Mouse (Mus musculus) cerebellum, adult 2 months (tissue): ENCODE results near the gene Iqsec1.

Experiments
- CTCF ChIP-seq: fragments of 200-500 bp; IDR thresholded peaks from 2 replicates; pipeline ENCODE4 v1.5.1; 2011; ENCODE audit warnings: low read depth, mild to moderate bottlenecking, control low read depth, low read length, moderate library complexity, borderline replicate concordance; ENCODE audit not compliant: insufficient read depth
- POLR2A ChIP-seq: fragments of 200-500 bp; IDR thresholded peaks from 2 replicates; pipeline ENCODE4 v1.6.1; 2011; ENCODE audit warnings: low read length, control low read depth, borderline replicate concordance; ENCODE audit not compliant: insufficient read depth

DNA sequence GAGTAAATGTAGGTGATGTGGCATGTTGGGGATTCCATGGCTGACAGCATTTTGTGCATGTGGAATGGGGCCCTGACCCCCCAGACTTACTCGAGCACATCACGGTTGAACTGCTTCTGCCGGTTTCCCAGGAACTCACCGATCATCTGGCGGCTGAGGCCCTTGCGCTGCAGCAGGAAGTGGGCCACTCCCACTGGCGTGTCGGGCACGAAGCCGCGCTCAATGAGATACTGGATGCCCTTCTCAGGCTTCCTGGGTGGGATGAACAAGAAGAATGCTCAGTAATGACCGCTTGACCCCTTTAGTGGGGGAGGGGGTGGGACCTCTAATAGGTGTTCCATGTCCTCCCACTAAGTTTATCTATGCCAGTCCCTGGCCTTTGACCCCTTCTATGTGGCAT lies 308.1 kb downstream of the Iqsec1 start:
- TF ChIP-seq POLR2A (no peak), CTCF (no peak)
